Mouse (Mus musculus): ENCODE measurements around the gene Copz1. TPM values are rescaled to one million over a fixed set of nuclear protein-coding genes. Genes with fewer than 3 reads are reported as not detected.
A peak's percentile ranks its signal among the peaks of the same experiment; 100 is the strongest.

Copz1 gene
- polyA plus RNA-seq (2014; fragmentation: Nextera tagmentation; extraction: Ambion mirVana): 265 TPM in 2 replicates

- H3K9ac ChIP-seq (ENCODE audit: low read length): peak within 1 kb of the TSS; percentile 90
- no peaks in the 10 kb centered on the region for H3K36me3 ChIP-seq (ENCODE audit: control insufficient read depth, insufficient read depth, low read length)
- ATAC-seq (replicated peaks; ENCODE audit: low FRiP score) (peak; percentile 99), DNase-seq (ENCODE audit: low spot score) (peak; percentile 96)
- H3K4me2 ChIP-seq (ENCODE audit: low read depth, low read length, severe bottlenecking): peak within 1 kb of the TSS; percentile 64
- 0 out of 2 replicates have a peak, but pooled peaks cover 5% of the 10 kb centered on the region for H3K4me1 ChIP-seq (replicated peaks; ENCODE audit: control insufficient read depth, insufficient read depth, low read length)
- H3K4me3 ChIP-seq (ENCODE audit: low read depth, low read length): peak within 1 kb of the TSS; percentile 85
- no peaks in the 10 kb centered on the region for H3K9me3 ChIP-seq (ENCODE audit: control insufficient read depth, low read length)
- H3K27ac ChIP-seq (ENCODE audit: low read depth, low read length): no peak within 1 kb of the TSS
- WGBS: under 1% methylated on average over 38 of the region's 38 CpGs
- no peaks in the 10 kb centered on the region for H3K27me3 ChIP-seq (ENCODE audit: control insufficient read depth, insufficient read depth, low read length)
Measured at GRCm38 (mm10) chr15:103272419-103273279, at the start of gene Copz1. Gene Copz1, plus strand, starts transcription at chr15:103272714.

- Histone ChIP-seq H3K4me1 (replicated peaks; ENCODE audit: control insufficient read depth, insufficient read depth, low read length) (no peaks in the 10 kb centered on the region), H3K27ac (ENCODE audit: low read depth, low read length) (no peak overlapping the region), H3K9me3 (ENCODE audit: control insufficient read depth, low read length) (no peaks in the 10 kb centered on the region), H3K4me3 (ENCODE audit: low read depth, low read length) (no peak overlapping the region), H3K27me3 (ENCODE audit: control insufficient read depth, insufficient read depth, low read length) (no peaks in the 10 kb centered on the region), H3K9ac (ENCODE audit: low read length) (no peak overlapping the region), H3K4me2 (ENCODE audit: low read depth, low read length, severe bottlenecking) (no peak overlapping the region), H3K36me3 (ENCODE audit: control insufficient read depth, insufficient read depth, low read length) (no peaks in the 10 kb centered on the region)
- 93% methylated on average over 2 of the region's 2 CpGs for WGBS
- ATAC-seq (replicated peaks; ENCODE audit: low FRiP score) (no peak), DNase-seq (ENCODE audit: low spot score) (no peak)
Measured at GRCm38 (mm10) chr15:103224161-103224560, 48.4 kb upstream of the Copz1 start.

GRCm38 (mm10) chr15:103227022-103227421 is 45.5 kb upstream of the Copz1 start:
- Histone ChIP-seq H3K36me3 (ENCODE audit: control insufficient read depth, insufficient read depth, low read length) (no peaks in the 10 kb centered on the region), H3K27ac (ENCODE audit: low read depth, low read length) (no peak overlapping the region), H3K4me2 (ENCODE audit: low read depth, low read length, severe bottlenecking) (no peak overlapping the region), H3K4me3 (ENCODE audit: low read depth, low read length) (no peak overlapping the region), H3K9me3 (ENCODE audit: control insufficient read depth, low read length) (no peaks in the 10 kb centered on the region), H3K4me1 (replicated peaks; ENCODE audit: control insufficient read depth, insufficient read depth, low read length) (no peaks in the 10 kb centered on the region), H3K9ac (ENCODE audit: low read length) (no peak overlapping the region), H3K27me3 (ENCODE audit: control insufficient read depth, insufficient read depth, low read length) (no peaks in the 10 kb centered on the region)
- WGBS: 74% methylated on average over 3 of the region's 3 CpGs
- DNase-seq (ENCODE audit: low spot score) (no peak), ATAC-seq (replicated peaks; ENCODE audit: low FRiP score) (no peak)

- WGBS: 86% methylated on average over 2 of the region's 2 CpGs
- no peak for DNase-seq (ENCODE audit: low spot score)
- H3K4me2 ChIP-seq (ENCODE audit: low read depth, low read length, severe bottlenecking): no peak overlapping the region
- H3K27me3 ChIP-seq (ENCODE audit: control insufficient read depth, insufficient read depth, low read length): no peaks in the 10 kb centered on the region
- no peaks in the 10 kb centered on the region for H3K4me1 ChIP-seq (replicated peaks; ENCODE audit: control insufficient read depth, insufficient read depth, low read length)
- H3K4me3 ChIP-seq (ENCODE audit: low read depth, low read length): no peak overlapping the region
- ATAC-seq (replicated peaks; ENCODE audit: low FRiP score): no peak
- H3K36me3 ChIP-seq (ENCODE audit: control insufficient read depth, insufficient read depth, low read length): no peaks in the 10 kb centered on the region
- no peak overlapping the region for H3K9ac ChIP-seq (ENCODE audit: low read length)
- H3K27ac ChIP-seq (ENCODE audit: low read depth, low read length): no peak overlapping the region
- H3K9me3 ChIP-seq (ENCODE audit: control insufficient read depth, low read length): no peaks in the 10 kb centered on the region
Measured at GRCm38 (mm10) chr15:103227572-103227971, 44.9 kb upstream of the Copz1 start.

- H3K4me1 ChIP-seq (replicated peaks; ENCODE audit: control insufficient read depth, insufficient read depth, low read length): no peaks in the 10 kb centered on the region
- DNase-seq (ENCODE audit: low spot score): no peak
- H3K27me3 ChIP-seq (ENCODE audit: control insufficient read depth, insufficient read depth, low read length): no peaks in the 10 kb centered on the region
- H3K27ac ChIP-seq (ENCODE audit: low read depth, low read length): no peak overlapping the region
- H3K36me3 ChIP-seq (ENCODE audit: control insufficient read depth, insufficient read depth, low read length): no peaks in the 10 kb centered on the region
- H3K4me2 ChIP-seq (ENCODE audit: low read depth, low read length, severe bottlenecking): no peak overlapping the region
- no peak for ATAC-seq (replicated peaks; ENCODE audit: low FRiP score)
- no peaks in the 10 kb centered on the region for H3K9me3 ChIP-seq (ENCODE audit: control insufficient read depth, low read length)
- H3K4me3 ChIP-seq (ENCODE audit: low read depth, low read length): no peak overlapping the region
- H3K9ac ChIP-seq (ENCODE audit: low read length): no peak overlapping the region
- WGBS: 75% methylated on average over 2 of the region's 2 CpGs
Measured at GRCm38 (mm10) chr15:103228904-103229303, 43.6 kb upstream of the Copz1 start.

- DNase-seq (ENCODE audit: low spot score) (no peak), ATAC-seq (replicated peaks; ENCODE audit: low FRiP score) (no peak)
- H3K4me2 ChIP-seq (ENCODE audit: low read depth, low read length, severe bottlenecking): no peak overlapping the region
- peaks cover 4% of the 10 kb centered on the region; the same call in 1 of the 2 replicates for H3K36me3 ChIP-seq (ENCODE audit: control insufficient read depth, insufficient read depth, low read length)
- no peak overlapping the region for H3K9ac ChIP-seq (ENCODE audit: low read length)
- no peak overlapping the region for H3K27ac ChIP-seq (ENCODE audit: low read depth, low read length)
- 87% methylated on average over 2 of the region's 2 CpGs for WGBS
- no peaks in the 10 kb centered on the region for H3K9me3 ChIP-seq (ENCODE audit: control insufficient read depth, low read length)
- H3K4me3 ChIP-seq (ENCODE audit: low read depth, low read length): no peak overlapping the region
- H3K4me1 ChIP-seq (replicated peaks; ENCODE audit: control insufficient read depth, insufficient read depth, low read length): no peaks in the 10 kb centered on the region
- H3K27me3 ChIP-seq (ENCODE audit: control insufficient read depth, insufficient read depth, low read length): no peaks in the 10 kb centered on the region
Measured at GRCm38 (mm10) chr15:103233119-103233518, 39.4 kb upstream of the Copz1 start.

- Histone ChIP-seq H3K4me1 (replicated peaks; ENCODE audit: control insufficient read depth, insufficient read depth, low read length) (no peaks in the 10 kb centered on the region), H3K9me3 (ENCODE audit: control insufficient read depth, low read length) (no peaks in the 10 kb centered on the region), H3K27ac (ENCODE audit: low read depth, low read length) (no peak overlapping the region), H3K4me2 (ENCODE audit: low read depth, low read length, severe bottlenecking) (0 out of 2 replicates have a peak overlapping the region, but pooled peaks have one; percentile 5), H3K27me3 (ENCODE audit: control insufficient read depth, insufficient read depth, low read length) (no peaks in the 10 kb centered on the region), H3K36me3 (ENCODE audit: control insufficient read depth, insufficient read depth, low read length) (peaks cover 7% of the 10 kb centered on the region; the same call in 1 of the 2 replicates), H3K4me3 (ENCODE audit: low read depth, low read length) (no peak overlapping the region), H3K9ac (ENCODE audit: low read length) (no peak overlapping the region)
- WGBS: 97% methylated on average over 7 of the region's 7 CpGs
- no peak for DNase-seq (ENCODE audit: low spot score)
- no peak for ATAC-seq (replicated peaks; ENCODE audit: low FRiP score)
Measured at GRCm38 (mm10) chr15:103237295-103237694, 35.2 kb upstream of the Copz1 start.

GRCm38 (mm10) chr15:103239130-103239684 is 33.3 kb upstream of the Copz1 start:
- Histone ChIP-seq H3K9ac (ENCODE audit: low read length) (peak overlapping the region; percentile 95), H3K27ac (ENCODE audit: low read depth, low read length) (peak overlapping the region; percentile 96), H3K4me1 (replicated peaks; ENCODE audit: control insufficient read depth, insufficient read depth, low read length) (peaks cover 11% of the 10 kb centered on the region; the same call in 1 of the 2 replicates), H3K27me3 (ENCODE audit: control insufficient read depth, insufficient read depth, low read length) (no peaks in the 10 kb centered on the region), H3K4me3 (ENCODE audit: low read depth, low read length) (peak overlapping the region; percentile 78), H3K9me3 (ENCODE audit: control insufficient read depth, low read length) (no peaks in the 10 kb centered on the region), H3K36me3 (ENCODE audit: control insufficient read depth, insufficient read depth, low read length) (peaks cover 23% of the 10 kb centered on the region; the same call in 1 of the 2 replicates), H3K4me2 (ENCODE audit: low read depth, low read length, severe bottlenecking) (peak overlapping the region; percentile 58)
- peak; percentile 90 for ATAC-seq (replicated peaks; ENCODE audit: low FRiP score)
- DNase-seq (ENCODE audit: low spot score): peak; percentile 96
- WGBS: under 1% methylated on average over 26 of the region's 26 CpGs
